ENCODE assay signal across 1 mouse cellular context in genomic region chr3:95654371-95654770, GRCm38 (mm10). TPM values are rescaled to one million over a fixed set of nuclear protein-coding genes. Genes with fewer than 3 reads are reported as not detected.
"Had no signal": no experiment of that assay in that cellular context is flagged by ENCODE, and none has a peak within 500 bp of the region (broad histone marks: within the 10 kb centered on the region; RNA-seq: fewer than 3 reads in every experiment).

No protein-coding gene starts in this region.

RNA-seq across cellular contexts. Expression of gene Adamtsl4, which starts 33.3 kb away (rescaled TPM):
- total RNA-seq: megakaryocyte-erythroid progenitor cell, adult 5-6 weeks had no signal
